Mouse (Mus musculus) natural killer cell, adult 2 months (primary cell): Measurements from ENCODE around the gene Crtap.

Source experiments
- DNase-seq, 2 experiments: peaks; one replicate each; pipeline ENCODE4 v3.0.0; 2022; ENCODE audit warnings: low spot score in 2 of 2

Crtap gene

DNA sequence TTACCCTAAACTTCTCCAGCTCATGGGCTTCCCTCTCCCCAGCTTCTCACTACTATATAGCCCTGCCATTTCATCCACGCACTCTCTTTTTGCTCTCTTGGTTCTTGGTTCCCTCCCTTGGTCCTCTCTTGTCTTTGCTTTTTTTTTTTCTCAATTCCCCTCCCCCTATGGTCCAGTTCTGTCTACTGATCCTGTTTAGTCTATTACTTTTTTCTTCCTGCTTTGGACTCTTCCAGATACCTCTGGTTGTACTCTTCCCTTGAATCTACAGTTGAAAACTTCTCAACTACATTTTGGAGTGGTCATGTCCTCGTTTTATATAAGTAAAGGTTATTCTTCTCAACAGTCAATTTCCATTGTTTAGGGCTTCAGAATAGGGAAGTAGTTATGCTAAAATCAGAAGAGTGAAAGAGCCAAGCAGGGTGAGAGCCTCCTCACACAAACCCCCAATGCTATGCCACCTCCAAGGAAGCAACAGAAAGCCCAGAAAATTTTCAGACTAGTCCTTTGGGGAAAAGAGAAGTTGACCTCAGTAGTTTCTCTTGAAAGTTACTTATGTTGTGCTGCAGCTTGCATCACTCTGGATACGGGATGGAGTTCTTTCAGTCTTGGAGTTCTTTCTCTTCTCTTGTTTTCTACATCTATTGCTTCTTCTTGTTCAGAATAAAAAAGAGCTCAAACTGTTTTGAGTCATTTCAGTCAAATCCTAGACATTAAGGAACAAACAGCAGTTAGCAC lies 64.3 kb downstream of the Crtap start:
- no peak for DNase-seq
